Mouse (Mus musculus) thymus, adult 2 months (tissue): ENCODE data around the gene Upk1a. TPM values are rescaled to one million over a fixed set of nuclear protein-coding genes. Genes with fewer than 3 reads are reported as not detected.

Source experiments
- DNase-seq: peaks from one replicate; pipeline ENCODE4 v3.0.0; 2021
- H3K27ac ChIP-seq: fragments of 200-500 bp; 2 replicates; pipeline ENCODE4 v1.5.1; 2012; ENCODE audit warnings: low read length, control low read depth; ENCODE audit not compliant: control insufficient read depth, insufficient read depth
- H3K27me3 ChIP-seq: fragments of 200-500 bp; 2 replicates; pipeline ENCODE4 v1.6.1; 2012; ENCODE audit warnings: mild to moderate bottlenecking, low read length, moderate library complexity, mixed read lengths; ENCODE audit not compliant: control insufficient read depth, insufficient read depth
- H3K36me3 ChIP-seq: fragments of 200-500 bp; 2 replicates; pipeline ENCODE4 v1.6.1; 2012; ENCODE audit warnings: mild to moderate bottlenecking, low read length, moderate library complexity; ENCODE audit not compliant: control insufficient read depth, insufficient read depth
- H3K4me1 ChIP-seq: fragments of 200-500 bp; replicated peaks from 2 replicates; pipeline ENCODE4 v1.6.1; 2012; ENCODE audit warnings: low read length; ENCODE audit not compliant: control insufficient read depth, insufficient read depth
- H3K4me3 ChIP-seq: fragments of 200-500 bp; 2 replicates; pipeline ENCODE4 v1.5.1; 2012; ENCODE audit warnings: mild to moderate bottlenecking, low read length, control low read depth, moderate library complexity; ENCODE audit not compliant: control insufficient read depth, insufficient read depth
- CTCF ChIP-seq: fragments of 200-500 bp; IDR thresholded peaks from 2 replicates; pipeline ENCODE4 v1.5.1; 2012; ENCODE audit warnings: mild to moderate bottlenecking, control low read depth, low read length, moderate library complexity, borderline replicate concordance; ENCODE audit not compliant: control insufficient read depth, poor library complexity, insufficient read depth; ENCODE audit errors: extremely low read depth
- POLR2A ChIP-seq: fragments of 200-500 bp; IDR thresholded peaks from 2 replicates; pipeline ENCODE4 v1.6.1; 2012; ENCODE audit warnings: mild to moderate bottlenecking, low read length, control low read depth, moderate library complexity; ENCODE audit not compliant: control insufficient read depth, poor library complexity, insufficient read depth; ENCODE audit errors: extremely low read depth
- WGBS: fragments of 180-500 bp; shearing (Covaris S2); methylation state at CpG from one replicate; pipeline ENCODE4 v1.1.7; 2018; 5-methylcytosine and 5-hydroxymethylcytosine counted together
- polyA plus RNA-seq: library from polyadenylated mRNA; depleted of rRNA; stranded (reverse); fragments of >200 nt; gene quantifications from 2 replicates; pipeline ENCODE4 v1.2.3, GENCODE M21; 2012

Upk1a gene
- polyA plus RNA-seq, 1 experiment = 7.5 TPM

- DNase-seq = peak; percentile 83
- no peaks in the 10 kb centered on the region for H3K27me3 ChIP-seq
- peaks cover 10% of the 10 kb centered on the region for H3K4me1 ChIP-seq
- 34% methylated on average over 40 of the region's 40 CpGs for WGBS
- peaks cover 16% of the 10 kb centered on the region for H3K36me3 ChIP-seq
- peak overlapping the region; percentile 96 for H3K4me3 ChIP-seq
- TF ChIP-seq CTCF (peak; percentile 84; the same call in 1 of the 2 replicates), POLR2A (no peak)
- peak overlapping the region; percentile 24 for H3K27ac ChIP-seq
These were observed 23.0 kb downstream of the Upk1a start for GRCm38 (mm10) chr7:30589435-30590301.

GRCm38 (mm10) chr7:30588676-30589434, 23.8 kb downstream of the Upk1a start, which contains the start of gene Kmt2b:
Gene Kmt2b (minus strand): TSS chr7:30588726.
- under 1% methylated on average over 64 of the region's 68 CpGs for WGBS
- H3K4me3 ChIP-seq = peak within 1 kb of the TSS; percentile 98
- peak; percentile 50; the same call in 1 of the 2 replicates for TF ChIP-seq POLR2A
- 0 out of 2 replicates have a peak, but pooled peaks have one; percentile 13 for TF ChIP-seq CTCF
- peak within 1 kb of the TSS; percentile 51 for H3K27ac ChIP-seq
- no peaks in the 10 kb centered on the region for H3K27me3 ChIP-seq
- DNase-seq = peak; percentile 91
- H3K4me1 ChIP-seq = peaks cover 10% of the 10 kb centered on the region
- peaks cover 23% of the 10 kb centered on the region for H3K36me3 ChIP-seq

- WGBS = 2% methylated on average over 67 of the region's 67 CpGs
- H3K4me1 ChIP-seq = peaks cover 10% of the 10 kb centered on the region
- no peak for DNase-seq
- peaks cover 30% of the 10 kb centered on the region for H3K36me3 ChIP-seq
- H3K4me3 ChIP-seq = peak overlapping the region; percentile 98
- H3K27ac ChIP-seq = peak overlapping the region; percentile 51; the same call in 1 of the 2 replicates
- no peaks in the 10 kb centered on the region for H3K27me3 ChIP-seq
- TF ChIP-seq CTCF = no peak
- peak; percentile 51; the same call in 1 of the 2 replicates for TF ChIP-seq POLR2A
These were observed 24.6 kb downstream of the Upk1a start for GRCm38 (mm10) chr7:30587842-30588667.

GRCm38 (mm10) chr7:30586455-30587020, 26.1 kb downstream of the Upk1a start:
- peaks cover 10% of the 10 kb centered on the region for H3K4me1 ChIP-seq
- H3K27ac ChIP-seq = no peak overlapping the region
- 97% methylated on average over 28 of the region's 28 CpGs for WGBS
- no peak for TF ChIP-seq CTCF
- TF ChIP-seq POLR2A = no peak
- H3K27me3 ChIP-seq = no peaks in the 10 kb centered on the region
- H3K4me3 ChIP-seq = no peak overlapping the region
- H3K36me3 ChIP-seq = peaks cover 42% of the 10 kb centered on the region
- DNase-seq = no peak

- WGBS = 98% methylated on average over 7 of the region's 7 CpGs
- no peak overlapping the region for H3K4me3 ChIP-seq
- H3K27me3 ChIP-seq = no peaks in the 10 kb centered on the region
- TF ChIP-seq CTCF (no peak), POLR2A (no peak)
- DNase-seq = no peak
- H3K27ac ChIP-seq = no peak overlapping the region
- peaks cover 10% of the 10 kb centered on the region for H3K4me1 ChIP-seq
- H3K36me3 ChIP-seq = peaks cover 53% of the 10 kb centered on the region
These were observed 27.5 kb downstream of the Upk1a start for GRCm38 (mm10) chr7:30585170-30585569.
